Mouse (Mus musculus) frontal cortex, adult (tissue): Measurements from ENCODE around the gene Bcl7c.
A peak's percentile ranks its signal among the peaks of the same experiment; 100 is the strongest.
"Not testable (repeated sequence)": the region's sequence is repeated elsewhere in the genome, so short reads cannot be mapped to it uniquely, and the experiment has no call there.

Experiments used
- ATAC-seq: cut with Nextera tagmentation; 2 replicates; pipeline ENCODE4 v1.9.2; 2017; ENCODE audit warnings: mild to moderate bottlenecking, moderate library complexity, mixed read lengths; ENCODE audit not compliant: low TSS enrichment

The Bcl7c gene

DNA sequence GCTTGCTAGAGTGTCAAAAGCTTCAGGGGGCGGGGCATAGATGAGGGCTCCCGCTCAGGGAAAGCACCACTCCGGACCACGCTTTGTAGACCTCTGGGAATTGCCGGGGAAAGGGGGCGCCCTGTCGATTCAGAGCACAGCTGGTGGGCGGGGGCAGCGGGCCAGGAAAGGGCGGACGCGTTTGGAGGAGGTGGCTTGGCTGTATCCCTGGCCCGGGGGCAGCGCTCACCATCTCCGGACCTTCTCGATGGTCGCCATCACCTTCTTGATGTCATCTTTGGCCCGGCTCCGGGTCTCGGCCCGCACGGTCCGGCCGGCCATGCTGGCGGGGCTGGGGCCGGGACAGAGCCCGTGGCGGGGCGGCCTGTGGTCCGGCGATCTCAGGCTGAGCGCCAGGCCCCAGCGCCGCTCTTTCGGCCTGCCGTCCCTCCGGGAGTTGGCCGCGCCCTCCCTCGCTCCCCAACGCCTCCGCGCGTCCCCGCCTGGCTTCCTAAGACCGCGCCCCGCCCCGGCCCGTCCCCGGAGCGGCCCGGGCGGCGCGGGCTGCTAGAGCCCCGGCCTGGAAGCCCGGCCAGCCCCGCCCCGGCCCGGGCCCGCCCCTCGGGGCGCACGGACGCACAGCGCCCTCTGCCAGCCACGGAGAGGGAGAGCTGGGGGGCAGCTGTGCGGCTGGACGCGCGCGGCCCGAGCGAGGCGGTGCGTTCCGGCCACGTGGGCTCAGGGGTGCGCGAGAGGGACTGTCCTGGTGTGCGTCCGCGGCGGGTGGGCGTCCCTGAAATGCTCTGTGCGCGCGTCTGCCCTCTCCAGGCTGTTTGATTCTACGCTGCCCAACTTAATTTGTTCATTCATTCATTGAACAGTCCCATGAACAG lies at the start of gene Bcl7c:
Gene Bcl7c (minus strand): TSS at position 727 of the 872 bp plus-strand sequence.
- ATAC-seq: peak; percentile 74

DNA sequence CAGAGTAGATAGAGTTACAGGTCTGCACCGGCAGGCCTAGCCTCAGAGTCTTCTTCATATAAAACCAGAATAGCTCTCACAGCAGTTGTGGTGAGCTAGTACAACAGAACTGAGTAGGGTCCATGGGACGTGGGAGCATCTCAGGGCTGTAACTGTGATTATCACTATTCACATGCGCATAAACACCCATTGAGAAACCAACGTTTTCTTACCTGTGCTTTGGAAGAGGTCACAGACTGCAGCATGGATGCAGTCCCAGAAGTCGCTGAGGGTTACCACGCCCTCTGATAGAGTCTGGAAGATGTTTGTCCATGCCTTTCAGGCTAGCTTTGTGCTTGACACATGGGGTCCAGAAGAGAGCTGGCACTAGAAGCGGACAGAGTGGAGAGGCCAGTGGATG lies 45.0 kb upstream of the Bcl7c start:
- no peak for ATAC-seq

DNA sequence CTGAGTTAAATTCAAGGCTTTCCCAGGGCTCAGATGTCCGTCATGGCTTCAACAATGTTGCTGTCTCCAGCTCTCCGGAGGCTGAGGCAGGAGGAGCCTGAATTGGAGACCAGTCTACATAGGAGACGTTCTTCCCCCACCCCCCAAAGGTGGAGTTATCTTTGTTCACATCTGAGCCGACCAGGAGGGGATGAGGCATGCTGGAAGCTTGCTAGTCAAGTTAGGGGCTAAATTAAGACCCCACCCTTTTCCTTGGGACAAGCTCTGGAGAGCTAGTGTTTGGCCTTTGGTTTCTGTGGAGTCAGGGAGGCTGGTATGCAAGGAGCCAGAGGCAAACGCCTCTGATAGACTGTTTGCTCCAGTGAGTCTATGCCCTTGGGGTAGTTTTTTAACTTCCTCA lies 44.4 kb upstream of the Bcl7c start:
- no peak for ATAC-seq

DNA sequence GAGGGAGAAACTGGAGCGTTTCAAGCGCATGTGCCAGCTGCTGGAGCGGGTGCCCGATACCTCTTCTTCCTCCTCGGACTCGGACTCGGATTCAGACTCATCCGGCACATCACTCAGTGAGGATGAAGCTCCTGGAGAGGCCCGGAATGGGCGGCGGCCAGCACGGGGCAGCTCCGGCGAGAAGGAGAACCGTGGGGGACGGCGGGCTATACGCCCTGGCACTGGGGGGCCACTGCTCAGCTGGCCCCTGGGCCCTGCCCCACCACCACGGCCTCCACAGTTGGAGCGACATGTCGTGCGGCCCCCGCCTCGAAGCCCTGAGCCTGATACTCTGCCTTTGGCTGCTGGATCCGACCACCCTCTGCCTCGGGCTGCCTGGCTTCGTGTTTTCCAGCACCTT lies 43.3 kb upstream of the Bcl7c start:
- no peak for ATAC-seq

DNA sequence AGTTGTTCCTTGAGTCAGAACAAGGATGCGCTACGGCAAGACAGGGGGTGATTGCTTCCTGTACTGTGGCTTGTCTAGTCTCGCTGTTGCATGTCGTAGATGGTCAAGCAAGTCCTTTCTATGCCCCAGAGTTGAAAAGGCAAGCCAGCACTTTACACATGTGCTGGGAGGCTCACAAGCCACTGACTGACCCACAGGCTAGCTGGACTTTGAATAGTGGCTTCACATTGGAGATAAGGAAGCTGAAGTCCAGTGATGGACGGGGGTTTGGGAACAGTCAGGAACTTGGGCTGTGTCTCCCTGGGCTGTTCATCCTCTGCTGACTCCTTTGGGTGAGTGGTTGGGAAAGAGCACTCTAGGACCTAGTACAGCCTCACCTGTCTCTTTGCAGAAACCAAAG lies 42.9 kb upstream of the Bcl7c start:
- ATAC-seq: no peak

DNA sequence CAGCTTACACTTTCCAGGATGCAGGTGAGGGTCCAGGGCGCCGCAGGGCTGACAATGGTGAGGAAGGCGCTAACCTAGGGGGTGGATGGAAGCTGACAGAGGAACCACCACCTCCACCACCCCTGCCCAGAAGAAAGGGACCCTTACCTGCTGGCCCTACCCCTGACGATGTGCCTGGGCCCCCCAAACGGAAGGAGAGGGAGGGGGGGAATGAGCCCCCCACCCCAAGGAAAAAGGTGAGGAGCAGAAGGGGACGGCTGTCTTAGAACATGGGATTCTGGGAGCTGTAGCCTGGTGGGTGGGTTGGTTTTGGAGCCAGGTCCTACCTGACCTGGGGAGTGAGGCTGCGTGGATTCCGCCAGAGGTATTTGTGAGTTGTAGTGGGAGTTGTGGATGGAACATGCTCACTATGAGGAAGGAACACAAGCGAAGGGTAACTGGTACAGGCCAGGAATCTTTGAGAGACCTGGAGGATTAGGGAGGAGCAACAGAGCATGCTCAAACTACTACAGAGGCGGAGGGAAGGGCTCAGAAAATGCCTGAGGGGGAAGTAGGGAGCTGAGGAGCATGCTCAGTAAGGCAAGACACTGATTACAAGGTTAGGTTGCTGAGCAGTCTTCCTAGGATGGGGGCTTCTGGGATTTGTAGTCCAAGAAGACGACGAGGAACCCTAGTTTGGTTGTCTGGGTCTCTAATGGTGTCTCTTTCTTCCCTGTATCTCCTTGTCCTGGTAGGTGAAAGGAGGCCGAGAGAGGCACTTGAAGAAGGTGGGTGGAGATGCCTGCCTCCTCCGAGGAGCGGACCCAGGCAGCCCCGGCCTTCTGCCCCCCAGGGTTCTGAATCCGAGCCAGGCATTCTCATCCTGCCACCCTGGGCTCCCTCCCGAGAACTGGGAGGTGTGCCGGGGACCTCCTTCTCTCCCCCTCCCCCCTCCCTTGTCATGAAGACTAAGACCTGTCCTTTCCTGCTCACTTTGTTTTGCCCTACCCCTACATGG lies 41.7 kb upstream of the Bcl7c start:
- ATAC-seq: peak; percentile 76

DNA sequence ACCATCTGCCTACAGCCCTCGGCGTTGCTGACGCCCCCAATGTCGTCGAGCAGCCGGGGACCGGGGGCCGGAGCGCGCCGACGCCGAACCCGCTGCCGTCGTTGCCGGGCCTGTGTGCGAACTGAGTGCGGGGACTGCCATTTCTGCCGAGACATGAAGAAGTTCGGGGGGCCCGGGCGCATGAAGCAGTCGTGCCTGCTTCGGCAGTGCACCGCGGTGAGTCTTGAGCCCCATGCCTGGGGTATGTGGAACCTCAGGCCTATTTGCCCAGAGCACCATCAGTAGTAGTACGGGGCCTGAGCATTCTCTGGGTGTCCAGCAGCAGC lies 39.5 kb upstream of the Bcl7c start:
- ATAC-seq: no peak

DNA sequence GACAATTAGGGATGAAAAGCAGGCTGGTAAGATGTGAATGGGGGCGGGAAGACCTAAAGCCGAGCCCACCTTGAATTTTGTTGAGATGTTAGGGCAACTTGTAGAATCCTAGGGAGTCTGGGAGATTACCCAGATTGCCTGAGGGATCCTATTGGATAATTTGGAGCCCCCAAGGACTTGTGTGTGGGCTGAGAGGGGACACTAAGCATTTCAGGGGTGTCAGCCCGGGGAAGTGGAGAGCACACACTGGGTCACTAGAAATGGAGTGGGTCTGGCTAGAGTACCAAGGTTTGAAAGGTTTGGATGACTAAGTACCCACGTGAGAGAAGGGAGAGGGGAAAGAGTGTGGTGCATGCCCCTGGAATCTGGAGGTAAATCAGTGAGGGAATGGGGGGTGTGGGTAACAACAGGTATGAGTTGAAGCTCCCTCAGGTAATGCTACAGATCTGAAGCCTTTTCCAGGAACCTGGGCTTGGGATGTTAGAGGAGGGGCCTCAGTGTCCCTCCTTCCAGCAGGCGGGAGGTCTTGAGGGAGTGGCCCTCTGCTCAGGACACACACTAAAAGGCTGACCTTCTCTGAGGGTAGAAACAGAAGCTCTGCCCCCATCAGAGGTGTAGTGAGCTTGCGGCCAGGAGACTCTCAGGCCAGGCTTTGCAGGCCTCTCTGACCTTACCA lies 39.0 kb upstream of the Bcl7c start:
- no peak for ATAC-seq

DNA sequence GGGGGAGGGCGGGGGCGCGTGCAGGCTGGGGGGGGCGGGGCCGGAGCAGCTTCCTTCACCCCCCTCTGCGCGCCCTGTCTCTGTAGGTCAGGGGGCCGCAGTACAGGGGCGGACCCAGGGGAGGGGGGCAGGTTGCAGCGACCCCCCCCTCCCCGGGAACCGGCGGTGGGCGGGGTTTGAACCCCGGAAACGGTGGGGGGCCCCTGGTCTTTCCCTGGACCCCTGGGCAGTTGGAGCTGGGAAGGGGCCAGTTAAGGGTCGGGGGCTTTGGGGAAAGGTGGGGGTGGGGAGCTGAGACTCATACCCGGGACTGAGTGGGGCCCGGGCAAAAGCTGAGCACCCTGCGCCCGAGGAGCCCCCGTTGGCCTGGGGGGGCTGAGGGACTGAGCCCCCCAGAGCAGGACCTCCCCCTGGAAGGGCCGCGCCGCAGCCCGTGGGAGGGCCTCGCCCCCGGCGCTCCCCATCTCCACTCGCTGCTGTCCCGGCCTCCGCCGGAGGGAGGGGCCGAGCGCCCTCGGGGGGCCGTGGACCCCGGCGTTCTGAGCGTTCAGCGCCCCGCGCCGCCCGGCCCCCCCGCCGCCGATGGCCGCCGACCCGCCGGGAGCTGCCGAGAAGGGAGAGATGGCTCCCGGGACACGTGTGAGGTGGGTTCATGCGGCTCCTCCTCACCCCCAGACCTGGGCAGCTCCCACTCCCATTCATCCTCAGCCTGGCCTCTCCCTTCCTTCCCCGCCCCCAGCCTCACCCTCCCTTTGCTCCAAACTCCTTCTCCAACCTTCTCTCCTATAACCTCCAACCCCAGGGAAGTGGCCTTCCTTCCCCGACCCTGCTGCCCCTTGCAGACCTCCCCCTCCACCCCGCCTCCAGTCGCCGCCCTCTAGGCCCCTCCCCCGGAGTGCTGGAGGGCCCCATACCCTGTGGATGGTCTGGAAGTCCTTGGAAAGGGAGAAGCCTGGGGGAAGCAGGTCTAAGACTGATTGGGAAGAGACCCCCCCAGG lies 38.1 kb upstream of the Bcl7c start:
- no peak for ATAC-seq

DNA sequence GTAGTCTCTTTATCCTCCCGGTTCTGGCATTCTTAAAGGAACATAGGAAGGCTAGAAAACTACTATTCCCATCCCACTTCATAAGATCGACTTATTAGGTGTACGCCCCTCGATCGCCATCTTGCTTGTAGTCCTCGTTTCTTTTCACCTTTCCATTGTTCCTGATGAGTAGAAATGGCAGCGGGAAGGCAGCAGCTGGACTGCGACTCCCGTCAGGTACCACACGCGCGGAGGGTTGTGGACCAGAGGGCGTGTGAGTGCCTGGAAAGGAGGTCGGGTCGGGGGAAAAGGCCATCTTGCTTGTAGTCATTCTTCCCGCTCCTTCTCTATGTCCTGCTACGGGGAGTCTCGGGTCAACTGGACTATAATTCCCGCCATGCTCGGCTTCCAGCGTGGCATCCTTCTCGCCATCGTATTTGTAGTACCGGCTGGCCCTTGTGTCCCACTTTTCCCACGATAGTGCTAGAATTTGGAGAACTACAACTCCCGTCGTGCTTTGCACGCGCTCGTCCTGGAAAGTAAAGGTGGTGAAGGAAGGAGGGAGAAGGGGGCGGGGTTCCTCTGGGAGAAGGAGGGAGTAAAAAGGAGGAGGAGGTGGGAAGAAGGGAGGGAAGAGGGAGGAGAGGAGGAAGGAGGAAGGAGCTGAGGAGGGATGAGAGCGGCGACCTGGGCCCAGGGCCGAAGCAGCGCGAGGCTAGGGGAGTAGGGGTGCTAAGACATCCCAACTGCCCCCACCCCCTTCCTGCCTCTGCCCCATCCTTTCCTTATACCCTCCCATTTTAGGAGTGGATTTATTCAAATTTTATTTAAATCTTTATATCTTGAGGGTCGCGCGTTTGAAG lies 37.1 kb upstream of the Bcl7c start:
- ATAC-seq: peak; percentile 62

DNA sequence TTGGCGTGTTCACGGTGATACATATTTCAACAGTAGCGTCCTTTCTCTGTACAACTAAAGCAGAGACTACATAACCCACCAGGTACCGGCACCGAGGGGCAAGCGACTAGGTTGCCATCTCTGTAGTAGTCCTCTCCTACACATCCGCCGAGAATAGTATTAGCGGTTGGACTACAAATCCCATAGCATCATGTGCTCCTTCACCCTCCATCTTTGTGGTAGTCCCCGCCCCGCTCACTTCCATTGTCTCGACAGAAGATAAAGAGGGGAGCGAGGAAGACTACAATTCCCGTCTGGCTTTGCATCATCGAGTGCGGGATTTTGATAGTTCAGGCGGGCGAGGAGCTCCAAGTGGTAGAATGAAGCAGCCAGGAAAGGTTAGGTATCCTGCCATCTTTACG lies 36.5 kb upstream of the Bcl7c start:
- peak; percentile 78 for ATAC-seq

DNA sequence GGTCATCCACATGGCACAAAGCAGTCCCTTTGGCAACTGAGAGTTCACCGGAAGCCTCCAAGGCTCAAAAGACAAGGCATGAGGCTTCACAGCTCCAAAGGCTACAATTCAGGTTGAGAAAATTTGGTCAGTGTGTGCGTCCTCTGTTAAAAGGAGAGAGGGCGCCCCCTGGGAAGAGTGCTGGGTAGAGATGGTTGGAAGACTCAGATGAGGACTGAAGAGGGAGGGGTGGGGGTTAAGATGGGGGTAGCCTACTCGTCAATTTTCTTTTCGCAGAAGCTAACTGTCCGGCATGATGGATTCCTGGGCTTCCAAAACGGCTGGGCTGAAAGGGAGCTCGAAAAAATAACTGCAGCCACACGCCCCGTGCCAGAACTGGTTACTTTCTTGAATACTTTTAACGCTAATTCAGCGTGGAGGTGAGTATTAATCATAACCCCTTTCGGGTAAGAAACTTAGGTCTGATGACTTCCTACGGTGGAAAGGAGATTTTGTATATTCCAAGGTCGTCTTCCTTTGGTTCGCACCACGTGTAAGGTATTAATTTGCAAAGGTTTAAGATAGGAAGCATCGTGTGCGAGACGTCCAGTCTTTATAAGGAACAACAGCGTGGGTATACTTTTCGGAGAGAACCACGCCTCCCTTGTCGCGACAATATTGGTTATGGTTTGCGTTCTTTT lies 35.8 kb upstream of the Bcl7c start, which contains the start of gene Fbxl19:
Gene Fbxl19 (plus strand): TSS at position 178 of the 680 bp plus-strand sequence.
- ATAC-seq: no peak

DNA sequence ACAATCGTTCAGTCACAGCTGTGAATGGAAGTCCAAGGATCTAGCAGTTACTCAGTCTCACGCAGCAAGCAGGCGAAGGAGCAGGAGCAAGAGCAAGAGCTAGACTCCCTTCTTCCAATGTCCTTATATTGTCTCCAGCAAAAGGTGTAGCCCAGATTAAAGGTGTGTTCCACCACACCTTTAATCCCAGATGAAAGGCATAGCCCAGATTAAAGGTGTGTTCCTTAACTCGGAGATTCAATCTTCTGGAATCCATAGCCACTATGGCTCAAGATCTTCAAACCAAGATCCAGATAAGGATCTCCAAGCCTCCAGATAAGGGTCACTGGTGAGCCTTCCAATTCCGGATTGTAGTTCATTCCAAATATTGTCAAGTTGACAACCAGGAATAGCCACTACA lies 23.3 kb upstream of the Bcl7c start, which contains the start of gene Ctf2:
Gene Ctf2 (minus strand): TSS at position 101 of the 400 bp plus-strand sequence.
- ATAC-seq: not testable (repeated sequence)

DNA sequence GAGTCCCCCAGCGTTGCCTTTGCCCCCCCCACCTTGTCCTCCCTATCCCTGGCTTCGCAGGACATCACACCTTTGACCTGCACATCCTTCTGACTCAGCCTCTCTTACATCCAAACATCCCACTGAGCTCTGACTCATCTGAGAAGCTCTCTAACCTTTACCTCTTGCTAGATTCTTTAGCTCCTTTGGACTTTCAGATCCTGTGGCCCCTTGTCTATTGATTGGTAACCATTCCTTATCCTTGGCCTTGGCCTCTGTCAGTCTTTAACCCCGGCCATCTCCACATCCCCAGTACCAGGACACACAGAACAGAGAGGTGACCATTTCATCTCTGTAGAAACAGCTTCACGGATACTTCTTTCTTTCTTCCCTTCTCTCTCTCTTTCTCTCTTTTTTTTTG lies 21.4 kb upstream of the Bcl7c start:
- ATAC-seq: no peak

DNA sequence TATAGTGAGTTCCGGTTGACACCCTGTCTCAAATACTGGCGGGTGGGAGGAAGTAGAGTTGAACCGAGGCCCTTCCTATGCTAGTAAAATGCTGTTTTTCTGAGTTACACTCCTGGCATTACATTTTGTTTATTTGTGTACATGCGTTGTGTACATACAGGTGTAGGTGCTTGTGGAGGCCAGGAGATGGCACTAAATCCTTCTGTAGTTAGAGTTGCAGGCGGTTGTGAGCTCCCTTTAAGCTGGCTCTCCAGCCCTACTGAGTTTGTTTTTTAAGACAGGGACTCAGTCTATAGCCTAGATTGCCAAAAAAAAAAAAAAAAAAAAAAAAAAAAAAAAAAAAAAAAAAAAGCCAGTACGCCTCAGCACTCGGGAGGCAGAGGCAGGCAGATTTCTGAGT lies 19.2 kb upstream of the Bcl7c start:
- no peak for ATAC-seq

DNA sequence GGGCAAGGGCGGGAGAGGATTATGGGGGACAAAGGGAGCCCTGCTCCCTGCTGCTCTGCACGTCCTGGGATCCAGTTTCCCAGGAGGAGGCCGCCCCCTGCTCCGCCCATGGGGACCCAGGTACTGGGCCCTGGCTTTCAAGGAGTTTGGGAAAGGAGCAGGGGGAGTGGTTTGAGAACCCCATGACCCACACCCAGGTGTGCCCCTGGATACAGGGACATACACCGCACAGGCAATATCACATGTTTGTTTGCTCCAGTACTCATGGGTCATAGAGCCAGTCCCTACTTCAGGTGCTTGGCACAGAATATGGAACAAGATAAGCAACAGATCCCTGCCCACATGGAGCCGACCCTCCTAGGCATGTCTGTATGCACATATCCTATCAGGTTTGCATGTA lies 17.2 kb upstream of the Bcl7c start:
- ATAC-seq: no peak

DNA sequence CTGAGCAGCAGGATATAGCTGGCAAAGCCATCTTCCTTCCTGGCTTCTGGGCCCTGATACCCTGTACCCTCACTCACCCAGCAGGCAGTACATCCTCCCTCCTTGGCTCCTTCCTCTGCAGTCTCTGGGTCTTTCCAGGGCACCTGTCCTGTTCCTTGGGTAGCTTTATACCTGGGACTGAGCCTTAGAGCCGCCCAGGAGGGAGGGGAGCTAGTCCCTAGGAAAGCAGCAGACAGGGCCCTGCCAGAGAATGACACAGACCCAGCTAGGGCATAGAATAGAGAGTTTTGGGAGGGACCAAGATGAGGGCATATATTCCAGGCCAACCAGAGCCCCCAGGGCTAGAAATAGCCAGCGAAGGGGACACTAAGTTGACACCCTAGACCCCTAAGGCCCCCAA lies 16.8 kb upstream of the Bcl7c start:
- ATAC-seq: no peak

DNA sequence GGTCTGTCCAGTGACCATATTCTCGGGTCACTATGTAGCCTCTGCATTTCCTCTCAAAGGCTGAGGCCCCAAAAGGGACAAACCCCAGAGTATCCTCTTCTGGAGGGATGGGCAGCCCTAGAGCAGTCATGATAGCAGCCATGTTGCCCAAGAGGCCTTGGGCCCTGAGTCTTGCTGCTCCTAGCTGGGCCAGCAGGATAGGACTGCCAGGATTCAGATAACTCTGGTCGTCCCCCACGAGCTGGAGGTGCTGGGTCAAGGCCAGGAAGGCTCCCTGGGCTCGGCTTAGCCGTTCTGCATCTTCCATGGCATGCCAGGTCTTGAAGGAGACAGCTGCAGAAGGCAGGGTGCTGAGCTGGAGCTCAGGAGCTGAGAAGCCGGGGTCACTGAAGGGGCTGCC lies 10.5 kb upstream of the Bcl7c start:
- no peak for ATAC-seq

DNA sequence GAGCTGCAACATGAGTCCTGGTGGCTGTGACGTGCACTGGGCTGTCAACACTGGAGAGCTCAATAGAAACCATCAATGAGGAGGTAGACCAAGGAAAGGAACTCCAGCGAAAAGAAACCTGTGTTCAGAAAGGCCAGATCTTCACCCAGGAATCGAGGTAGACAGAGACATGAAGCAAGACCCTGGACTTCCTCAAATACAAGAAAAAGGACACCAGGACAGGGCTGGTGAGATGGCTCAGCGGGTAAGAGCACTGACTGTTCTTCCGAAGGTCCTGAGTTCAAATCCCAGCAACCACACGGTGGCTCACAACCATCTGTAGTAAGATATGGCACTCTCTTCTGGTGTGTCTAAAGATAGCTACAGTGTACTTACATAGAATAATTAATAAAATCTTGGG lies 9.6 kb upstream of the Bcl7c start:
- ATAC-seq: no peak
